Mouse (Mus musculus) heart, postnatal 0 days (tissue): ENCODE measurements around the gene Slc23a4.

Experiments
- CTCF ChIP-seq: IDR thresholded peaks from 2 replicates; pipeline ENCODE4 v1.5.1; 2016; ENCODE audit warnings: antibody characterized with exemption, control low read depth, low read depth
- EP300 ChIP-seq: IDR thresholded peaks from 2 replicates; pipeline ENCODE4 v1.6.1; 2016; ENCODE audit warnings: antibody characterized with exemption, low read depth

- TF ChIP-seq EP300 (no peak), CTCF (no peak)
These were observed 32.4 kb downstream of the Slc23a4 start for GRCm38 (mm10) chr6:34955862-34956241.
